14 mouse cellular contexts compared by ENCODE assay signal in genomic region chr11:80907820-80908219, GRCm38 (mm10). TPM values are rescaled to one million over a fixed set of nuclear protein-coding genes. Genes with fewer than 3 reads are reported as not detected.
"Had no signal": no experiment of that assay in that cellular context is flagged by ENCODE, and none has a peak within 500 bp of the region (broad histone marks: within the 10 kb centered on the region; RNA-seq: fewer than 3 reads in every experiment).

No protein-coding gene starts in this region.

- DNase-seq: kidney, adult 2 months; kidney, postnatal 25 days; liver, embryonic 13.5 days; lung, adult 2 months; lung, postnatal 14 days; lung, postnatal 4 days; midbrain, embryonic 14.5 days; thymus, postnatal 25 days had no signal

RNA-seq across cellular contexts. Expression of gene Spaca3, which starts 49.7 kb away (rescaled TPM):
- total RNA-seq: layer of hippocampus, adult 8-10 months; layer of hippocampus, postnatal 25 days; liver, adult 2 months; megakaryocyte progenitor cell, adult 5-6 weeks; megakaryocyte-erythroid progenitor cell, adult 5-6 weeks; midbrain, postnatal 0 days had no signal
